Mouse (Mus musculus): ENCODE data around the gene Sned1.

DNA sequence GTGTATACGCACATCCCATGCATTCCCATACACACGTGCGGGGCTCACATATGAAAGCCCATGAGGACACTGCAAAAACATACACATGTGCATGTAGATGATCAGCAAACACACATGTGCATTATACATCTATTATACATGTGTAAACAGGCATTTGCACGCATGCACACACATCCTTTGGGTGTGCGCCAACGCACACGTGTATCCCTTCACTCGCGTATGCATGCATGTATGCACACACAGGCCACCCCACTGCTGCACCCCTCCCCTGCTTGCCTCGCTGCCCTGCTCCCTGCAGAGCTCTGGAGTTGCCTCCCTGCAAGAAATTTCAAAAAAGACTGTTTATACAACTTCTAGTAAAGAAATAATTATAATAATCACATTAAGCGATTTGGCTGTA lies 24.6 kb upstream of the Sned1 start:
- TF ChIP-seq POLR2A (IDR thresholded peaks at IDR 0.05; ENCODE audit: low read depth, low read length) (no peak), CTCF (IDR thresholded peaks at IDR 0.05; ENCODE audit: borderline replicate concordance, insufficient read depth, low read length) (no peak)
